Mouse (Mus musculus) hindbrain, embryonic 15.5 days (tissue): ENCODE data around the gene Olfr449. TPM values are rescaled to one million over a fixed set of nuclear protein-coding genes. Genes with fewer than 3 reads are reported as not detected.
A peak's percentile ranks its signal among the peaks of the same experiment; 100 is the strongest.

Experiments used
- ATAC-seq: fragments of 200-750 bp; cut with Nextera tagmentation; 2 replicates; pipeline ENCODE4 v1.8.0; 2017; ENCODE audit warnings: low read depth, moderate number of reproducible peaks, moderate TSS enrichment; ENCODE audit not compliant: low FRiP score
- H3K27ac ChIP-seq: fragments of 300-500 bp; sonication (generic); replicated peaks from 2 replicates; pipeline ENCODE4 v1.5.1; 2015; ENCODE audit warnings: mild to moderate bottlenecking, inconsistent platforms
- H3K27me3 ChIP-seq: fragments of 300-500 bp; sonication (generic); 2 replicates; pipeline ENCODE4 v1.6.1; 2015; ENCODE audit warnings: control low read depth, inconsistent platforms
- H3K36me3 ChIP-seq: fragments of 300-500 bp; sonication (generic); 2 replicates; pipeline ENCODE4 v1.6.1; 2015; ENCODE audit warnings: control low read depth, inconsistent platforms
- H3K4me1 ChIP-seq: fragments of 300-500 bp; sonication (generic); replicated peaks from 2 replicates; pipeline ENCODE4 v1.6.1; 2015; ENCODE audit warnings: control low read depth, inconsistent platforms
- H3K4me2 ChIP-seq: fragments of 300-500 bp; sonication (generic); 2 replicates; pipeline ENCODE4 v1.6.1; 2015; ENCODE audit warnings: moderate library complexity, mild to moderate bottlenecking, inconsistent platforms
- H3K4me3 ChIP-seq: fragments of 300-500 bp; sonication (generic); 2 replicates; pipeline ENCODE4 v1.5.1; 2015; ENCODE audit warnings: mild to moderate bottlenecking, inconsistent platforms
- H3K9ac ChIP-seq: fragments of 300-500 bp; sonication (generic); 2 replicates; pipeline ENCODE4 v1.6.1; 2015; ENCODE audit warnings: inconsistent platforms
- H3K9me3 ChIP-seq: fragments of 300-500 bp; sonication (generic); 2 replicates; pipeline ENCODE4 v1.6.1; 2016; ENCODE audit warnings: control low read depth, inconsistent platforms
- WGBS: fragments of 180-500 bp; shearing (Covaris S2); methylation state at CpG from one replicate; pipeline ENCODE4 v1.1.7; 2015; 5-methylcytosine and 5-hydroxymethylcytosine counted together
- polyA plus RNA-seq: library from polyadenylated mRNA; unstranded; fragments of >200 nt; fragmentation: Nextera tagmentation; extraction: Ambion mirVana; gene quantifications from 2 replicates; pipeline ENCODE4 v1.2.1, GENCODE M21; 2015

Gene Olfr449
- not detected in 2 replicates for polyA plus RNA-seq

GRCm38 (mm10) chr6:42834084-42834483 is at the start of gene Olfr449:
TSS of gene Olfr449 (plus strand) at chr6:42834384.
- ATAC-seq = no peak
- Histone ChIP-seq H3K9me3 (no peaks in the 10 kb centered on the region), H3K4me1 (no peaks in the 10 kb centered on the region), H3K4me3 (no peak within 1 kb of the TSS), H3K9ac (no peak within 1 kb of the TSS), H3K4me2 (no peak within 1 kb of the TSS), H3K27me3 (no peaks in the 10 kb centered on the region), H3K36me3 (no peaks in the 10 kb centered on the region), H3K27ac (no peak within 1 kb of the TSS)

DNA sequence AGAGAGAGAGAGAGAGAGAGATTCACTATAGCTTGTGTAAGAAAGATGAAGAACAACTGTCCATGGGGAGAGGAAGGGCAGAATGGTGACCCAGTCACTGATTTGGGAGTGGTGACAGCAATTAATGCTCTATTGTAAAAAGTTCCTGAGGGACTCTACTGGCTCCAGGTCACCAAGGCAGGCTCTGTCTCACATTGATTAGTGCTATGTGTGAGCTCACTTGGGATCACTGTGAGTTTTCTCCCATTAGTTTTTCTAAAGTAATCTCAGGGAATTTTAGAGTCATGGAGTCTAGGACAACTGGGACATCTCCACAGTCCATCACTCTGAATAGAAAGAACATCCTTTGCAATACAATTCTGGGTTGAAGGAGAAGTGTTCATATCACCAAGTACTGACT is 49.4 kb upstream of the Olfr449 start, which contains the start of gene Olfr452:
Gene Olfr452 (plus strand): TSS at position 301 of the 400 bp plus-strand sequence.
- Histone ChIP-seq H3K9ac (no peak within 1 kb of the TSS), H3K36me3 (no peaks in the 10 kb centered on the region), H3K27me3 (no peaks in the 10 kb centered on the region), H3K27ac (no peak within 1 kb of the TSS), H3K4me2 (no peak within 1 kb of the TSS), H3K4me3 (no peak within 1 kb of the TSS), H3K9me3 (no peaks in the 10 kb centered on the region), H3K4me1 (no peaks in the 10 kb centered on the region)
- ATAC-seq = no peak

- no peak overlapping the region for H3K27ac ChIP-seq
- no peak overlapping the region for H3K4me2 ChIP-seq
- no peaks in the 10 kb centered on the region for H3K4me1 ChIP-seq
- no peak overlapping the region for H3K9ac ChIP-seq
- no peak overlapping the region for H3K4me3 ChIP-seq
- H3K9me3 ChIP-seq = no peaks in the 10 kb centered on the region
- 50% methylated on average over 4 of the region's 4 CpGs for WGBS
- peak; percentile 66 for ATAC-seq
- no peaks in the 10 kb centered on the region for H3K36me3 ChIP-seq
- H3K27me3 ChIP-seq = no peaks in the 10 kb centered on the region
Measured at GRCm38 (mm10) chr6:42790247-42790948, 43.8 kb upstream of the Olfr449 start.

DNA sequence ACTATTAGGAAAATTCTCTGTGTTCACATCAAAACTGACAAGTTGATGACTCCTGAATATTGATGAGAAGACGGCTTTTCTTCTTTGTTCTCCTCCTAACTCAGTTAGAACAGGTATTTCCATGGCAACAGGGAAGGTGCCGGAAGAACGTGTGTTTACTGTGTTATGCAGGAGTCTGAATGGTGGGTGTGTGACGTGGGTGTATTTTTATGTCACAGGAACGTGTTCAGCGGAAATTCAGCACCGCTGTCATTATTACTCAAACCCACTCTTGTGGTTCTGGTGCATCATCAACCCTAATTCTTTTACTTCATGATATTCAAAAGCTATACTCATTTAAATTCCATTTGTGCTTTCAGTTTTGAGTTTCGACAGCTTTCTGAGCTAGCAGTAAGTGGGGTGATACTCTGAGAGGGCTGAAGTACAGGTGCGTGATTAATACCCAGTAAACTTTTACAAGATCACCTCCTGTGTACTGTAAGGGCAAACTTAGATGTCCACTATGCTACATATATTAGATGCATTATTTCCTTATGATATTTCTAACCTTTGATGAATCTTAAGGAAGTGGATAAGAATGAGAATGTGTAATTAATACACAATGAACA is 43.1 kb upstream of the Olfr449 start:
- H3K27ac ChIP-seq = no peak overlapping the region
- H3K27me3 ChIP-seq = no peaks in the 10 kb centered on the region
- no peak overlapping the region for H3K4me2 ChIP-seq
- no peak overlapping the region for H3K9ac ChIP-seq
- H3K4me1 ChIP-seq = no peaks in the 10 kb centered on the region
- no peaks in the 10 kb centered on the region for H3K9me3 ChIP-seq
- no peak overlapping the region for H3K4me3 ChIP-seq
- peak; percentile 75; the same call in 1 of the 2 replicates for ATAC-seq
- 61% methylated on average over 9 of the region's 9 CpGs for WGBS
- H3K36me3 ChIP-seq = no peaks in the 10 kb centered on the region

DNA sequence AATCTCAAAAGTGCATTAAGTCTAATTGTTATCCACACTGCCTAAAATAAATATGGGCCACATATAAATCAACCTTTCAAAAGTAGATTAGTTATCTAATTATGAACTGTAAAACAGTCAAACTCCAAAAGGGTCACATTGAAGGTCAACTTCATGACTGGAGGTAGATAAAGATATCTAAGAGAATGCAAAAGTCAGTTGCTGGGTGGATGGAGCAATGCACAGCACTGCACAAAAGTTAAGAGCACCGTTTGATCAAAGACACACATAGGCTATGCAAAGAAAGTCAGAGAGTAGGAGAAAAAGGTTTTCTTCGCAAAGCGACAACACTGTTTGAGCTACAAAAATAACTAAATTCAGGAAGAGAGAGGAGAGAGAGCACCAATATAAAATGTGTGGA is 39.2 kb upstream of the Olfr449 start:
- 89% methylated on average over 3 of the region's 3 CpGs for WGBS

DNA sequence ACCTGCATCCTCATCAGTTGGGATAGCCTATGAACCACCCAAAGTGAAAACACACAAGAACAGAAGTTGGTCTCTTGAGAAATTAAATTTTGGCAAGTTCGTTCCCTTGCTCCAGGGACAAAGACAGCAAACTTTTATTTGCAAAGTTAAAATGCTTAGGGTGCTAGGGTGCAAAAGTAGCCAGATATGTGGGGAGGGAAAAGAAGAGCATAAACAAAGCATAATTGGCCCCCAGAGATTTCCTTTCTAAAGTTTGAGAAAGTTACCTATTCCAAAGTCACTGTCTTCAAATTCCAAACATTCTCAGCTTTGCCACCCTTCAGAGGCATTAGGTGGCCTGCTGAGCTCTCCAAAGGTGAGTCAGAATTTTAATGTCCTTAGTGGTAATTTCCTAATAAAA is 22.5 kb upstream of the Olfr449 start, which contains the start of gene Olfr450:
Gene Olfr450 (plus strand): TSS at position 301 of the 400 bp plus-strand sequence.
- Histone ChIP-seq H3K4me2 (no peak within 1 kb of the TSS), H3K9me3 (no peaks in the 10 kb centered on the region), H3K27me3 (no peaks in the 10 kb centered on the region), H3K4me3 (no peak within 1 kb of the TSS), H3K27ac (no peak within 1 kb of the TSS), H3K9ac (no peak within 1 kb of the TSS), H3K4me1 (no peaks in the 10 kb centered on the region), H3K36me3 (no peaks in the 10 kb centered on the region)
- 92% methylated on average over 1 of the region's 1 CpGs for WGBS
- no peak for ATAC-seq

More for the DNA sequence above, 39.2 kb upstream of the Olfr449 start:
- Histone ChIP-seq H3K36me3 (no peaks in the 10 kb centered on the region), H3K4me3 (no peak overlapping the region), H3K9me3 (no peaks in the 10 kb centered on the region), H3K4me1 (no peaks in the 10 kb centered on the region), H3K4me2 (no peak overlapping the region), H3K9ac (no peak overlapping the region), H3K27ac (no peak overlapping the region), H3K27me3 (no peaks in the 10 kb centered on the region)
- no peak for ATAC-seq

DNA sequence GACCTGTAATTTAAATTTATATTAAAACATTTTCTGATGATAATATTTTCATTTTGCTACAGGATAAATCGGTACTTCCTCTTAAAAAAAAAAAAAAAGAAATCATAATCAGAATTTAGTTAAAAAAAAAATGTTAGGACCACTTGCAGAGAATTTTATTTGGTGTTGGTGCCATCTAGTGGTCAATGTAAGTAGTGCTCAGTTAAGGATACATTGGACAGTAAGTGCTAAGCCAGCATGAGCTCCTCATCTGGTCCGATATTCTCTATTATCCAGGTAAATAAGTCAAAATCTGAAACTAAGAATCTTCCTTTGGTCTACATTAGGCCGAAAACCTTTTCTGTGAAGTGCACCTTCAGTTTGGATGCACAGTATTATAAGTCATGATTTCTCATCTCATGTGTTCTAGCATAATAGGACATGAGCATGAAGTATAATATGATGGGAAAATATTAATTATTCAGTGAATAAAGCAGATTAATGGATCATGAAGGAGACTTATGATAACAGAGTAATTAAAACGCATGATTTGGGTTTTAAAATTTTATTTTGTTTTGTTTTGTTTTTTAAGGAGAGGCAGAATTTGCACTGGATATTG is 26.1 kb downstream of the Olfr449 start:
- Histone ChIP-seq H3K4me2 (no peak overlapping the region), H3K9ac (no peak overlapping the region), H3K36me3 (no peaks in the 10 kb centered on the region), H3K27ac (no peak overlapping the region), H3K4me1 (no peaks in the 10 kb centered on the region), H3K4me3 (no peak overlapping the region), H3K9me3 (no peaks in the 10 kb centered on the region), H3K27me3 (no peaks in the 10 kb centered on the region)
- WGBS = 9% methylated on average over 4 of the region's 4 CpGs
- peak; percentile 66; the same call in 1 of the 2 replicates for ATAC-seq

DNA sequence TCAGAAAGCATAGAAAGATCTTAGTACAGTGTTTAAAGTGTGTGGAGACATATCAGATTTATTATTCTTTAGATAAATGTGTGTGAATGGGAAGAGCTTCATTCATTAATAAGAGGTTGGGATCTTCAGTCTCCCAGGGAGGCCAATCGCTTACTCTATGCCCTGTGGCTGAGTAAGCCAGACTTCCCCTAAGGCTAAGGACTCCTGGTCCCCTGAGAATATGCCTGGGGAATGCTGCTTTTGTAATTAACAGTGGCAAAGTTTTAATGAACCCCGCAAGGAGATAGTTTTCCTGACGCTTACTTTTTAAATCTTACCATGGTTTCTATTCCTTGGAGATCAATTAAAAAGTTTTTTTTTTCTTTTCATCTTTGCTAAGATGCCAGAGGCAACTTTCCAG is 35.5 kb downstream of the Olfr449 start:
- no peak overlapping the region for H3K9ac ChIP-seq
- H3K27me3 ChIP-seq = no peaks in the 10 kb centered on the region
- H3K27ac ChIP-seq = no peak overlapping the region
- ATAC-seq = no peak
- H3K4me1 ChIP-seq = no peaks in the 10 kb centered on the region
- H3K36me3 ChIP-seq = no peaks in the 10 kb centered on the region
- no peaks in the 10 kb centered on the region for H3K9me3 ChIP-seq
- H3K4me2 ChIP-seq = no peak overlapping the region
- WGBS = 69% methylated on average over 3 of the region's 3 CpGs
- no peak overlapping the region for H3K4me3 ChIP-seq

DNA sequence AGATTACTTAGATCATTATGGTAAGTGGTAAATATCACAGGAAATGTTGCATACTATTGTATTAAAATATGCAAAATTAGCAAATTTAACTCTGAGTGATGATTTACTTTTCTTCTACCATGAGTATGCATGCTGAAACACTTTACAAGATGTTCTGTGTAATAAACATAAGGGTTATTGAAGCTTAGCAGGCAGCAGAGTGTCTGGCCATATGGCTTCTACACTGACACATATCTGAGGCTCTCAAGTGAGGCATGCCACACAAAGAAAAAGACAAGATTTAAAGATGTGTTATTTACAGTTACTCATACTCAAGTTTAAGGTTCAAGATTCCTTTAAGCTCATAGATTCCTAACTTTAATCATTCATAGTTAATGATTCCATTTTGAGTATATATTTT is 42.1 kb downstream of the Olfr449 start:
- Histone ChIP-seq H3K27me3 (no peaks in the 10 kb centered on the region), H3K9ac (no peak overlapping the region)

More for the DNA sequence above, 42.1 kb downstream of the Olfr449 start:
- ATAC-seq = no peak
- Histone ChIP-seq H3K36me3 (no peaks in the 10 kb centered on the region), H3K27ac (no peak overlapping the region), H3K4me2 (no peak overlapping the region), H3K4me3 (no peak overlapping the region), H3K9me3 (no peaks in the 10 kb centered on the region), H3K4me1 (no peaks in the 10 kb centered on the region)

Other genes starting within 250 kb of the Olfr449 start
- gene Tcaf3, start 236.7 kb upstream of the Olfr449 start, polyA plus RNA-seq = not detected in 2 replicates
- gene Tcaf2, start 189.1 kb upstream of the Olfr449 start, polyA plus RNA-seq = 2.4 and 3.1 TPM in 2 replicates
- gene Tcaf1, start 124.3 kb upstream of the Olfr449 start, polyA plus RNA-seq = 202 and 215 TPM in 2 replicates
- not detected in 2 replicates for gene Olfr453, start 95.0 kb upstream of the Olfr449 start, polyA plus RNA-seq
- not detected in 2 replicates for gene Olfr38, start 78.0 kb upstream of the Olfr449 start, polyA plus RNA-seq
- gene Olfr452, start 49.3 kb upstream of the Olfr449 start, polyA plus RNA-seq = not detected in 2 replicates
- not detected in 2 replicates for gene Olfr450, start 22.4 kb upstream of the Olfr449 start, polyA plus RNA-seq
- not detected in 2 replicates for gene Olfr448, start 56.1 kb downstream of the Olfr449 start, polyA plus RNA-seq
- gene Olfr447, start 74.5 kb downstream of the Olfr449 start, polyA plus RNA-seq = not detected in 2 replicates
- gene Olfr446, start 87.0 kb downstream of the Olfr449 start, polyA plus RNA-seq = not detected in 2 replicates
- gene Olfr444, start 114.7 kb downstream of the Olfr449 start, polyA plus RNA-seq = not detected in 2 replicates